Mouse (Mus musculus): ENCODE measurements around the gene Rab44.

GRCm38 (mm10) chr17:29091348-29091944 is 22.5 kb upstream of the Rab44 start:
- TF ChIP-seq CTCF (IDR thresholded peaks at IDR 0.05; ENCODE audit: low read depth, low read length) (no peak), GATA1 (IDR thresholded peaks at IDR 0.05; ENCODE audit: borderline replicate concordance, low read length) (no peak), TAL1 (conservative IDR thresholded peaks at IDR 0.05; ENCODE audit: low read depth, low read length) (no peak)

All from G1E (cell line).